Mouse (Mus musculus) left cerebral cortex, adult 18-20 months (tissue): ENCODE measurements around the gene Epn1. TPM values are rescaled to one million over a fixed set of nuclear protein-coding genes. Genes with fewer than 3 reads are reported as not detected.

Experiments
- DNase-seq, 2 experiments: peaks; one replicate each; pipeline ENCODE4 v3.0.0; 2021 to 2022; ENCODE audit warnings: low spot score in 2 of 2, mixed read lengths in 1 of 2
- long read RNA-seq, 2 experiments: library from polyadenylated mRNA; stranded (forward); transcript quantifications; one replicate each; pipeline ENCODE4 v2.0.0; 2021
- total RNA-seq, 2 experiments: library from RNA; stranded (reverse); gene quantifications; 2 replicates each; pipeline ENCODE4 v1.2.3; 2021

Epn1 gene
- 100 to 1,000 TPM; 482 to 504 TPM for total RNA-seq
- long read RNA-seq, experiment 1, partial matches to known transcripts = 23 of 162 reads
- long read RNA-seq, experiment 1, other reads (novel, unspliced or antisense) = 136 of 162 reads
- long read RNA-seq, experiment 2, partial matches to known transcripts = 34 of 136 reads
- long read RNA-seq, experiment 2, other reads (novel, unspliced or antisense) = 100 of 136 reads

- DNase-seq = peak; percentile 98
Observed at GRCm38 (mm10) chr7:5080010-5080751, at the start of gene Epn1. Gene Epn1, plus strand, starts transcription at chr7:5080235.

- no peak for DNase-seq
Observed at GRCm38 (mm10) chr7:5030554-5031275, 49.3 kb upstream of the Epn1 start.

GRCm38 (mm10) chr7:5031496-5031895, 48.5 kb upstream of the Epn1 start:
- DNase-seq = no peak

- no peak for DNase-seq
Observed at GRCm38 (mm10) chr7:5033818-5034217, 46.2 kb upstream of the Epn1 start, which contains the start of gene 4632433K11Rik. Gene 4632433K11Rik, plus strand, starts transcription at chr7:5034118.

- DNase-seq = no peak
Observed at GRCm38 (mm10) chr7:5035628-5036027, 44.4 kb upstream of the Epn1 start.

- no peak for DNase-seq
Observed at GRCm38 (mm10) chr7:5036136-5036535, 43.9 kb upstream of the Epn1 start.

GRCm38 (mm10) chr7:5037026-5037425, 43.0 kb upstream of the Epn1 start:
- DNase-seq = no peak

- no peak for DNase-seq
Observed at GRCm38 (mm10) chr7:5037467-5037866, 42.6 kb upstream of the Epn1 start.

- DNase-seq = peak; percentile 87 to 91
Observed at GRCm38 (mm10) chr7:5038109-5038732, 41.8 kb upstream of the Epn1 start, which contains the start of gene Zfp784. Gene Zfp784, minus strand, starts transcription at chr7:5038446.

GRCm38 (mm10) chr7:5038940-5039339, 41.1 kb upstream of the Epn1 start:
- DNase-seq = no peak

- DNase-seq = no peak
Observed at GRCm38 (mm10) chr7:5044981-5045380, 35.1 kb upstream of the Epn1 start.

GRCm38 (mm10) chr7:5046112-5046511, 33.9 kb upstream of the Epn1 start:
- no peak for DNase-seq

- DNase-seq = no peak
Observed at GRCm38 (mm10) chr7:5047313-5047712, 32.7 kb upstream of the Epn1 start.

GRCm38 (mm10) chr7:5051193-5052192, 28.5 kb upstream of the Epn1 start, which contains the start of gene Zfp580:
Gene Zfp580, plus strand, starts transcription at chr7:5051538.
- DNase-seq = peak; percentile 68 to 77

- no peak for DNase-seq
Observed at GRCm38 (mm10) chr7:5052438-5052837, 27.6 kb upstream of the Epn1 start.

- DNase-seq = no peak
Observed at GRCm38 (mm10) chr7:5052931-5053343, 27.1 kb upstream of the Epn1 start.

GRCm38 (mm10) chr7:5053456-5054179, 26.4 kb upstream of the Epn1 start:
- peak in 1 of 2 experiments; percentile 55 for DNase-seq

- peak; percentile 53 to 60 for DNase-seq
Observed at GRCm38 (mm10) chr7:5056651-5057263, 23.3 kb upstream of the Epn1 start.

- DNase-seq = no peak
Observed at GRCm38 (mm10) chr7:5057381-5057780, 22.7 kb upstream of the Epn1 start.
